Mouse (Mus musculus): ENCODE measurements around the gene Larp1.
A peak's percentile ranks its signal among the peaks of the same experiment; 100 is the strongest.

The Larp1 gene

GRCm38 (mm10) chr11:58102581-58103343 is 93.9 kb downstream of the Larp1 start:
- no peak for DNase-seq

DNA sequence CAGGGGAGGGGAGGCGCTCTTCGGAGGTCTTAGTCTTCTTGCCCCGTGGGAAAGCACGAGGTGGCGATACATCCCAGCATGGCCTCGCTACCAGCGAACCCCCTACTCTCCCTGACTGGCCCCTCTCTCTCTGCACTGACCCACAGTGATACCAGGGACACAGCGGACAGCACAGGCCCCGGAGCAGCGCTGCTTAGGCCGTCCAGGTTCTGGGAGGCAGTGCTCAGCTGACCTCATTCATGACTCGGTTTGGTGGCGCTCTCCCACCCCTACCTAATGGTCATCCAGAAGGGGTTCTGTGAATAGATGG is 94.4 kb downstream of the Larp1 start:
- DNase-seq: no peak

GRCm38 (mm10) chr11:58103697-58104306 is 94.9 kb downstream of the Larp1 start, which contains the start of gene Cnot8:
Gene Cnot8 (plus strand): TSS chr11:58104153.
- DNase-seq: peak; percentile 98

DNA sequence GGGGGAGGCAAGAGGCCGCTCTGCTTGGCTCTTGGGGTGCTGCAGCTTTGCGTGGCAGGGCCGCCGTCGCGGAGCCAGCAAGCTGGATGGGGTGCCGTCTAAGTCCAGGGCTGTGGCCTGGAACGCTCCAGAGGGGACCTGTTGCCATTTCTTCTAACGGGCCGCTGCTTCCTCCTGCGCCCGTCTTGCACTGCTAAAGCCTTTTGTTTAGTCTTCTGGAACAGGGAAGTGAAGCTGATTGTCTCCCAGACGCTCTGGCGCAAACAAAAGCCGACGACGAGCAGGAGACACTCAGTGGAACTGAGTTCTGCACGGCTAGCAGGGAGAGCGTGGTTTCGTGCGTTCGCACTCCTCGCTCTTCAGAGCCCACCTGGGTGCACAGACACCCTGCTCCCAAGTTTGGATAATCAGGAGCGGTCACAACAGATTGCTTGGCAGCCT is 95.5 kb downstream of the Larp1 start:
- DNase-seq: no peak

DNA sequence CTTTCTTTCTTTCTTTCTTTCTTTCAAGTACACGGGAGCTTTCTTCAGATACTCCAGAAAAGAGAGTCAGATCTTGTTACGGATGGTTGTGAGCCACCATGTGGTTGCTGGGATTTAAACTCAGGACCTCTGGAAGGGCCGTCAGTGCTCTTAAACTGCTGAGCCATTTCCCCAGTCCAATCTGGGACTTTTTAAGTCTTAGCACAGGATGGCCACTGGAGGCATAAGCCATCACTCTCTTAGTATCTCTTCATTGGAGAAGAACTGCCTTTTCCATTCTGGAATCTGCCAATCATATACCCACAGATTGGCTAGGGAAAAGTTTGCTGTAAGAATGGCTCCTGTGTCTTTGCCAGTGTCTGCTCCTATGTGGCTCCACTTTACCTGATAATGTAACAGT is 98.1 kb downstream of the Larp1 start:
- DNase-seq: no peak

DNA sequence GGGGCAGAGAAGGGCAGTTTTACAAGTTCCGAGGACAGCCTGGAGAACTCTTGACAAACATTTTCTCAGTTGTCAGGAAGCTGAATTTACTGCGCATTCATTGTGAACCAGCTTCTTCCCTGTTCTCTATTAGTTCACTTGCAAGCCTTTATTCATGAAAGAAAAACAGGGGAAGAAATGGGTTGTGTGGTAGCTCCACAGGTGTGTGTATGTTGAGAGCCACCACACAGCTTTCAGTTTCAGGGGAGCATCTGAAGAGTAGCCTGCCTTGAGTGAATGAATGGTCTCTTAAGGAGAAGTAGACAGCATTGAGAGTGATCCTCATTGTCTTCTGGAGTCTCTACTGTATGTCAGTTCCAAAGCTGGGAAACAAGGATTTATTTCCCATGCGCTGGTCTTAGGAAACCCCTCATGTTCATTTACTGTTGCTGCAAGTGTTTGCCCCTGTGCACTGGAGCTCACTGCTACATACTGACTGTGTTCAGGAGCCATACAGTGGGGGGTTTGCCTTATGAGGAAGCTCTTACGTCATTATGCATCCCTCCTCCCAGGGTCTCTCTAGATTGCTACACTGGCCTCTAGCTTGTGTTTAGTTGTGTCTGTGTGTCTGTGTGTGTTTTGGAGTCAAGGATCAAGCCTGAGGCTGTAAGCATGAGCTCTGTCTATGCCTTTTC is 98.9 kb downstream of the Larp1 start:
- no peak for DNase-seq
